Mouse (Mus musculus): ENCODE measurements at regions not wholly inside any gene's neighbourhood (a gene's known extent, or its start where the extent isn't known, plus 50 kb on each side); places are given as distances from the start of the nearest gene placed in this dataset.

- ATAC-seq (replicated peaks; ENCODE audit: low FRiP score, low TSS enrichment, poor library complexity, severe bottlenecking) = no peak
Observed at GRCm38 (mm10) chr2:45244491-45244890, 127.3 kb upstream of the Zeb2 start.

GRCm38 (mm10) chr2:45239501-45240292 lies 122.5 kb upstream of the Zeb2 start:
- ATAC-seq (replicated peaks; ENCODE audit: low FRiP score, low TSS enrichment, poor library complexity, severe bottlenecking) = peak; percentile 93

- peak; percentile 15 for ATAC-seq (replicated peaks; ENCODE audit: low FRiP score, low TSS enrichment, poor library complexity, severe bottlenecking)
Observed at GRCm38 (mm10) chr2:45239001-45239400, 121.8 kb upstream of the Zeb2 start.

GRCm38 (mm10) chr2:45236168-45236700 lies 119.0 kb upstream of the Zeb2 start:
- no peak for ATAC-seq (replicated peaks; ENCODE audit: low FRiP score, low TSS enrichment, poor library complexity, severe bottlenecking)

GRCm38 (mm10) chr2:45234148-45234547 lies 117.0 kb upstream of the Zeb2 start:
- no peak for ATAC-seq (replicated peaks; ENCODE audit: low FRiP score, low TSS enrichment, poor library complexity, severe bottlenecking)

GRCm38 (mm10) chr2:45230351-45231209 lies 113.4 kb upstream of the Zeb2 start:
- ATAC-seq (replicated peaks; ENCODE audit: low FRiP score, low TSS enrichment, poor library complexity, severe bottlenecking) = no peak

GRCm38 (mm10) chr2:45229501-45229900 lies 112.3 kb upstream of the Zeb2 start:
- ATAC-seq (replicated peaks; ENCODE audit: low FRiP score, low TSS enrichment, poor library complexity, severe bottlenecking) = no peak

GRCm38 (mm10) chr2:45227276-45227944 lies 110.2 kb upstream of the Zeb2 start:
- ATAC-seq (replicated peaks; ENCODE audit: low FRiP score, low TSS enrichment, poor library complexity, severe bottlenecking) = no peak

GRCm38 (mm10) chr2:45226045-45226370 lies 108.8 kb upstream of the Zeb2 start:
- ATAC-seq (replicated peaks; ENCODE audit: low FRiP score, low TSS enrichment, poor library complexity, severe bottlenecking) = no peak

- no peak for ATAC-seq (replicated peaks; ENCODE audit: low FRiP score, low TSS enrichment, poor library complexity, severe bottlenecking)
Observed at GRCm38 (mm10) chr2:45225364-45226044, 108.3 kb upstream of the Zeb2 start.

GRCm38 (mm10) chr2:45222213-45222612 lies 105.0 kb upstream of the Zeb2 start:
- ATAC-seq (replicated peaks; ENCODE audit: low FRiP score, low TSS enrichment, poor library complexity, severe bottlenecking) = no peak

GRCm38 (mm10) chr2:45219851-45220250 lies 102.7 kb upstream of the Zeb2 start:
- ATAC-seq (replicated peaks; ENCODE audit: low FRiP score, low TSS enrichment, poor library complexity, severe bottlenecking) = no peak

- ATAC-seq (replicated peaks; ENCODE audit: low FRiP score, low TSS enrichment, poor library complexity, severe bottlenecking) = no peak
Observed at GRCm38 (mm10) chr2:45212833-45213232, 95.6 kb upstream of the Zeb2 start.

- ATAC-seq (replicated peaks; ENCODE audit: low FRiP score, low TSS enrichment, poor library complexity, severe bottlenecking) = no peak
Observed at GRCm38 (mm10) chr2:45208526-45208925, 91.3 kb upstream of the Zeb2 start.

- no peak for ATAC-seq (replicated peaks; ENCODE audit: low FRiP score, low TSS enrichment, poor library complexity, severe bottlenecking)
Observed at GRCm38 (mm10) chr2:45205756-45206155, 88.6 kb upstream of the Zeb2 start.

- no peak for ATAC-seq (replicated peaks; ENCODE audit: low FRiP score, low TSS enrichment, poor library complexity, severe bottlenecking)
Observed at GRCm38 (mm10) chr2:45205211-45205610, 88.0 kb upstream of the Zeb2 start.

GRCm38 (mm10) chr2:45197955-45198631 lies 80.9 kb upstream of the Zeb2 start:
- no peak for ATAC-seq (replicated peaks; ENCODE audit: low FRiP score, low TSS enrichment, poor library complexity, severe bottlenecking)

- ATAC-seq (replicated peaks; ENCODE audit: low FRiP score, low TSS enrichment, poor library complexity, severe bottlenecking) = 0 out of 2 replicates have a peak, but pooled peaks have one; percentile 34
Observed at GRCm38 (mm10) chr2:45197342-45197741, 80.1 kb upstream of the Zeb2 start.

- no peak for ATAC-seq (replicated peaks; ENCODE audit: low FRiP score, low TSS enrichment, poor library complexity, severe bottlenecking)
Observed at GRCm38 (mm10) chr2:45196511-45196910, 79.3 kb upstream of the Zeb2 start.
